12 mouse cellular contexts compared by ENCODE assay signal in genomic region chr2:103144420-103144819, GRCm38 (mm10).
DNase-seq lines count a peak whose midpoint lies in the region; ATAC-seq lines count a peak whose summit lies in the region.
"Had no signal": no experiment of that assay in that cellular context is flagged by ENCODE, and none has a peak within 500 bp of the region (broad histone marks: within the 10 kb centered on the region; RNA-seq: fewer than 3 reads in every experiment).

No protein-coding gene starts in this region.

- peak; percentile 83 for DNase-seq in kidney, postnatal 14 days
- DNase-seq in lung, postnatal 25 days (ENCODE audit: low spot score): peak; percentile 58
- no peak for DNase-seq in layer of hippocampus, postnatal 25 days (ENCODE audit: extremely low spot score in 1 of 2, low spot score in 1 of 2)
- no peak for DNase-seq in cerebellum, postnatal 10 days
- DNase-seq: cerebellum, postnatal 14 days; thymus, adult 2 months had no signal

- no peaks in the 10 kb centered on the region for H3K9me3 ChIP-seq in embryonic facial prominence, embryonic 15.5 days (replicated peaks)
- no peaks in the 10 kb centered on the region for H3K9me3 ChIP-seq in intestine, embryonic 15.5 days
- H3K9me3 ChIP-seq: hindbrain, embryonic 13.5 days had no signal

- peak; percentile 54 for ATAC-seq in embryonic facial prominence, embryonic 15.5 days (ENCODE audit: insufficient number of reproducible peaks, low FRiP score, low TSS enrichment, low read depth)
- ATAC-seq in intestine, embryonic 15.5 days: peak; percentile 98
- ATAC-seq in megakaryocyte progenitor cell, adult 5-6 weeks (replicated peaks; ENCODE audit: poor library complexity): no peak
- ATAC-seq: midbrain, embryonic 16.5 days had no signal

- no peak overlapping the region for H3K4me3 ChIP-seq in embryonic facial prominence, embryonic 15.5 days (replicated peaks)
- H3K4me3 ChIP-seq in intestine, embryonic 15.5 days (replicated peaks): no peak overlapping the region
- H3K4me3 ChIP-seq: hindbrain, embryonic 13.5 days had no signal

- H3K36me3 ChIP-seq in embryonic facial prominence, embryonic 15.5 days: no peaks in the 10 kb centered on the region
- H3K36me3 ChIP-seq in intestine, embryonic 15.5 days: no peaks in the 10 kb centered on the region
- H3K36me3 ChIP-seq: hindbrain, embryonic 13.5 days had no signal

- H3K27ac ChIP-seq in embryonic facial prominence, embryonic 15.5 days (replicated peaks): 0 out of 2 replicates have a peak overlapping the region, but pooled peaks have one; percentile 11
- peak overlapping the region; percentile 87 for H3K27ac ChIP-seq in intestine, embryonic 15.5 days
- H3K27ac ChIP-seq: hindbrain, embryonic 13.5 days; liver, embryonic 14.5 days had no signal

- no peak overlapping the region for H3K4me2 ChIP-seq in embryonic facial prominence, embryonic 15.5 days (replicated peaks)
- 0 out of 2 replicates have a peak overlapping the region, but pooled peaks have one; percentile 9 for H3K4me2 ChIP-seq in intestine, embryonic 15.5 days (replicated peaks)
- H3K4me2 ChIP-seq: hindbrain, embryonic 13.5 days had no signal

- no peaks in the 10 kb centered on the region for H3K27me3 ChIP-seq in embryonic facial prominence, embryonic 15.5 days
- no peaks in the 10 kb centered on the region for H3K27me3 ChIP-seq in intestine, embryonic 15.5 days (replicated peaks)
- H3K27me3 ChIP-seq: hindbrain, embryonic 13.5 days had no signal

- no peaks in the 10 kb centered on the region for H3K4me1 ChIP-seq in embryonic facial prominence, embryonic 15.5 days
- 0 out of 2 replicates have a peak, but pooled peaks cover 9% of the 10 kb centered on the region for H3K4me1 ChIP-seq in intestine, embryonic 15.5 days (replicated peaks)
- H3K4me1 ChIP-seq: hindbrain, embryonic 13.5 days had no signal

- H3K9ac ChIP-seq in embryonic facial prominence, embryonic 15.5 days: no peak overlapping the region
- no peak overlapping the region for H3K9ac ChIP-seq in intestine, embryonic 15.5 days
- H3K9ac ChIP-seq: hindbrain, embryonic 13.5 days; liver, embryonic 14.5 days had no signal

- 83% methylated on average over 7 of the region's 7 CpGs for WGBS in embryonic facial prominence, embryonic 15.5 days
- 52% methylated on average over 7 of the region's 7 CpGs for WGBS in intestine, embryonic 15.5 days

Comparison
In these comparisons a context has a peak if more than half of its experiments do, and no peak if none do; other contexts are left out.
1. DNase-seq: peak in kidney, postnatal 14 days (single experiment) and lung, postnatal 25 days (single experiment); none in layer of hippocampus, postnatal 25 days (0 of 2) and cerebellum, postnatal 10 days (0 of 2).